Mouse (Mus musculus) bone marrow, adult 2 months (tissue): ENCODE measurements around the gene Prkci. TPM values are rescaled to one million over a fixed set of nuclear protein-coding genes. Genes with fewer than 3 reads are reported as not detected.

Source experiments
- H3K27ac ChIP-seq: fragments of 200-500 bp; 2 replicates; pipeline ENCODE4 v1.5.1; 2012; ENCODE audit warnings: low read depth, mild to moderate bottlenecking, control low read depth, inconsistent platforms, low read length; ENCODE audit not compliant: control insufficient read depth, poor library complexity, insufficient read depth
- H3K4me1 ChIP-seq: fragments of 200-500 bp; 2 replicates; pipeline ENCODE4 v1.6.1; 2011; ENCODE audit warnings: low read length; ENCODE audit not compliant: control insufficient read depth, insufficient read depth
- H3K4me3 ChIP-seq: fragments of 200-500 bp; replicated peaks from 2 replicates; pipeline ENCODE3; 2011; ENCODE audit warnings: mild to moderate bottlenecking, low read depth, low read length, control low read depth; ENCODE audit not compliant: control insufficient read depth
- CTCF ChIP-seq: fragments of 200-500 bp; IDR thresholded peaks from 2 replicates; pipeline ENCODE4 v1.5.1; 2011; ENCODE audit warnings: low read length, control low read depth; ENCODE audit not compliant: control insufficient read depth, insufficient read depth
- POLR2A ChIP-seq: fragments of 200-500 bp; IDR thresholded peaks from 2 replicates; pipeline ENCODE4 v1.6.1; 2011; ENCODE audit warnings: low read depth, mild to moderate bottlenecking, control low read depth, low read length, borderline replicate concordance; ENCODE audit not compliant: control insufficient read depth
- WGBS: fragments of 180-500 bp; shearing (Covaris S2); methylation state at CpG from one replicate; pipeline ENCODE4 v1.1.7; 2018; 5-methylcytosine and 5-hydroxymethylcytosine counted together
- polyA plus RNA-seq: library from polyadenylated mRNA; stranded (reverse); fragments of >200 nt; gene quantifications from 2 replicates; pipeline ENCODE4 v1.2.4, GENCODE M21; 2011; ENCODE audit warnings: low replicate concordance; ENCODE audit not compliant: missing spikeins, insufficient read depth, insufficient read length

The Prkci gene
- polyA plus RNA-seq, 1 experiment: 9.0 TPM

DNA sequence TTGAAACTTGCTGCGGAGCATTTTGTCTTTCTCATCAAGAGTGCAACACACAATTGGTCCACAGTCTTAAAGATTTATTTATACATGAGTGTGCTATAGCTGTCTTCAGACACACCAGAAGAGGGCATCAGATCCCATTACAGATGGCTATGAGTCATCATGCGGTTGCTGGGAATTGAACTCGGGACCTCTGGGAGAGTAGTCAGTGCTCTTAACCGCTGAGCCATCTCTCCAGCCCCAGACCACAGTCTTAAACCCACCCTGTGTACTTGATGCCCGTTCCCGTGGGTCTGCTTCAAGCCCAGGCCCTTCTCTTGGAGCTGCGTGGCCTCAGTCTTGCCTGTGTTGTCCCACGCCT is 65.2 kb downstream of the Prkci start:
- peak overlapping the region; percentile 45 for H3K27ac ChIP-seq
- peak overlapping the region; percentile 48 for H3K4me3 ChIP-seq
- TF ChIP-seq CTCF: no peak
- TF ChIP-seq POLR2A: no peak
- H3K4me1 ChIP-seq: peaks cover 1% of the 10 kb centered on the region
- 16% methylated on average over 8 of the region's 8 CpGs for WGBS

DNA sequence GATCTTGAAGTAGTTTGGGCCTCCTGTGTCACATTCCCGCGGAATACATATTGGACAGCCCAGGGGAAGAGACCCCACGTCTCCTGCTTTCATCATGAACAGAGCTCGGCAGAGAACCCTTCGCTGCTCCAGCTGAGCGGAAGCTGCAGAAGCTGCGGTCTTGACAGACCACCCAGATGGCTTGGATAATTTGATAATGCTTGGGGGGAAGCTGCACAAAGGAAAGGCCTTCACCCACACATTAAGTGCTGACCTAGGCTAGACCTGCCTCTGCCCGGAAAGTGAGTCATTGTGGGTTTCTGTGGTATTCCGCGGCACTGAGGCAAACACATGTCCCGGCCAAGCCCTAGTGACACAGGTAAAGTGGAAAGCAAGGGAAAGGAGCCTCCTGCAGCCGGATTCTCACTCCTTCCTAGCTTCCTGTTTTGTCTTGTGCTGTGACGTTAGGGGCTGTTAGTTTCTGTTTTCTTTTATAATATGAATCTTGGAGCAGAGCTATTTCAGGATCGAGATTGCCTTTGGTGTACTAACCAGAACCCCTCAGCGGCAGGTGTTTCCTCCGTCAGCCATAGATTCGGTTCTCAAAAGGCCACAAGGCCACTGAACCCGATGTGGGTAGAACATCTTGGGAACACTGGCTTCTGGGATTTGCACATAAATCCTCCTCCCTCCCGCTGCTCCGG is 65.7 kb downstream of the Prkci start:
- Histone ChIP-seq H3K4me3 (peak overlapping the region; percentile 48), H3K27ac (peak overlapping the region; percentile 45), H3K4me1 (peaks cover 1% of the 10 kb centered on the region)
- TF ChIP-seq CTCF (no peak), POLR2A (no peak)
- under 1% methylated on average over 20 of the region's 20 CpGs for WGBS

DNA sequence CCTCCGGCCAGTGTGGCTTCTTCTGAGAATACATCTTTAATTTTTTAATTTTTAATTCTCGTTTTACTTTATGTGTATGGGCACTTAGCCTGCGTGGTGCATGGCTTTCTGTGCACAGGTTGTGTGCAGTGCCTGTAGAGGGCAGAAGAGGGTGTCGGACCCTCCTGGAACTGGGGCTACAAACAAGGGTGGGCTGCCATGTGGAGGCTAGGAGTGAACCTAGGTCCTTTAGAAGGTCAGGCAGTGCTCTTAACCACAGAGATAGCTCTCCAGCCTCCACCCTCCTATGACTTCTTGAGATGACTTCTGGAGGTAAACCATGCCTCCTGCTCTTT is 66.2 kb downstream of the Prkci start:
- peak overlapping the region; percentile 48 for H3K4me3 ChIP-seq

DNA sequence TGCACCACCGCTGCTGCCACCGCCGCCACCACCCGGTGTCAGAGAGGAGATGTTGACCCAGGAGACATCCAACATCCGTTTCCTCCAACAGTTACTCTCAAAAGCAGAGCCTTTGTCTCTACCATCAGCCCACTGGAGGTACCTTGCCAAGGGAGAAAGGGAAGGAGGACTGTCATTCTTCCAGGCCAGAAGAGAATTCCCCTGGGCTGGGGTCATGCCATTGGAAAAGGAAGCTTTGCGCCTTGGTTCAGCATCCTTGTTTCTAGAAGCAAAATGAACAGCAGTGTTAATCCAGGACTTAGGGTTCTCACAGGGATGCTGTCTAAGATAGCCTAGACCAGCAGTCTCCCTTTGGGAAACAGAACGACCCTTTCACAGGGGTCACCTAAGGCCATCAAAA is 66.8 kb downstream of the Prkci start:
- TF ChIP-seq POLR2A (no peak), CTCF (no peak)
- 62% methylated on average over 7 of the region's 7 CpGs for WGBS
- Histone ChIP-seq H3K4me1 (peaks cover 1% of the 10 kb centered on the region; the same call in 1 of the 2 replicates), H3K4me3 (no peak overlapping the region), H3K27ac (no peak overlapping the region)

More for the DNA sequence above, 66.2 kb downstream of the Prkci start:
- Histone ChIP-seq H3K4me1 (peaks cover 1% of the 10 kb centered on the region; the same call in 1 of the 2 replicates), H3K27ac (peak overlapping the region; percentile 28; the same call in 1 of the 2 replicates)
- WGBS: 2% methylated on average over 4 of the region's 4 CpGs
- TF ChIP-seq POLR2A (no peak), CTCF (peak; percentile 56)

DNA sequence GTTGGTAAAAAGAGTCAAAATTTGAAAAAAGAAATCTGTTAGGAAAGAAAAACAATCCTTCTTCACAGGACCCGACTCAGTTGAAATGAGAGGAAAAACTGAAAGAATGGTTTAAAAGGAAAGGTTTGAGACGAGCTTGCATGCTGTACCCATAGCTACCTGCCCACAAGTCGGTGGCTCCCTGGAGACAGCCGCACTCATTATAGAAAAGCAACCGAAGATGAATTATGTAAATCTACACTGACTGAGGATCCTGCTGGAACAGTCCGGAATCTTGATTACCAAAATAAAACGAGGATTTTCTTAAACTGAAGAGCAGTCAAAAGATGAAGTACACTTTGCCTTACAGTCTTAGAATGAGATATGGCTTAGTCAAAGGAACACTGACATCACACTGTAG is 72.9 kb downstream of the Prkci start:
- 75% methylated on average over 7 of the region's 7 CpGs for WGBS
- H3K4me3 ChIP-seq: no peak overlapping the region
- TF ChIP-seq CTCF (no peak), POLR2A (no peak)
- no peaks in the 10 kb centered on the region for H3K4me1 ChIP-seq
- no peak overlapping the region for H3K27ac ChIP-seq

DNA sequence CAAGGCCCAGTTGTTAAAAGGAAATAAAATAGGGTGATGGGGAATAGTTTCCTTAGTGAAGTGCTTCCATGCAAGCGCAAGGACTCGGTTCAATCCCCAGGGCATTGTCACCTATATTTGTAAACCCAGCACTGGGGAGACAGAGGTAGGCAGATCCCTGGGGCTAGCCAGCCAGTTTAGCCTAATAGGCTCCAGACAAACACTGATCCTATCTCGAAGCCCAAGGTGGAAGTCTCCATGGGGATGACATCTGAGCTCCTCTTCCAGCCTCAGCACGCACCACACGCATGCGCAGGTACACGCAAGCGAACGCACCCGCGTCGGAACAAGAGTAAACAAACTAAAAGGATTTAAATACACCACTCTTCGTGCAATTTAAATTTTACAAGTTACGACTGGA is 76.3 kb downstream of the Prkci start:
- no peaks in the 10 kb centered on the region for H3K4me1 ChIP-seq
- no peak overlapping the region for H3K4me3 ChIP-seq
- 89% methylated on average over 14 of the region's 14 CpGs for WGBS
- no peak overlapping the region for H3K27ac ChIP-seq
- no peak for TF ChIP-seq POLR2A
- TF ChIP-seq CTCF: no peak

DNA sequence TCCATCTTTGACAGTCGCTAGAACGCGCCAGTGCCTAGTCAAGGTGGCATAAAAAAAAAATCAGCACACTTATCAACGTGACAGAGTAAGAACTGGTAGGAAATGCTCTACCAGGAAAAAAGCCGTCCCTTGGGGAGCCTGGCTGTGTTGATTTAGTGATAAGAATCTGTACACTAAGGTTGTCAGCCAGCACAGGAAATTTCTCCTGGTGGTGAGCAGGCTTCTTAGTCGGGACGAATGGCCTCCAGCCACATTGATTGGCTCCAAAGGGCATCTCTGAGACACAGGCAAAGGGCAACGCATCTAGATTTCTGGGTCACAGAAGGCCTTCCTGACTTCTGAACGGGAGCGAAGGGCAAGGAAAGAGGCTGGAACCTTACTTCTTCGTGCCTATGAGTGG is 80.3 kb downstream of the Prkci start:
- no peak for TF ChIP-seq CTCF
- TF ChIP-seq POLR2A: no peak
- Histone ChIP-seq H3K4me3 (no peak overlapping the region), H3K4me1 (no peaks in the 10 kb centered on the region), H3K27ac (no peak overlapping the region)
- 48% methylated on average over 11 of the region's 11 CpGs for WGBS

DNA sequence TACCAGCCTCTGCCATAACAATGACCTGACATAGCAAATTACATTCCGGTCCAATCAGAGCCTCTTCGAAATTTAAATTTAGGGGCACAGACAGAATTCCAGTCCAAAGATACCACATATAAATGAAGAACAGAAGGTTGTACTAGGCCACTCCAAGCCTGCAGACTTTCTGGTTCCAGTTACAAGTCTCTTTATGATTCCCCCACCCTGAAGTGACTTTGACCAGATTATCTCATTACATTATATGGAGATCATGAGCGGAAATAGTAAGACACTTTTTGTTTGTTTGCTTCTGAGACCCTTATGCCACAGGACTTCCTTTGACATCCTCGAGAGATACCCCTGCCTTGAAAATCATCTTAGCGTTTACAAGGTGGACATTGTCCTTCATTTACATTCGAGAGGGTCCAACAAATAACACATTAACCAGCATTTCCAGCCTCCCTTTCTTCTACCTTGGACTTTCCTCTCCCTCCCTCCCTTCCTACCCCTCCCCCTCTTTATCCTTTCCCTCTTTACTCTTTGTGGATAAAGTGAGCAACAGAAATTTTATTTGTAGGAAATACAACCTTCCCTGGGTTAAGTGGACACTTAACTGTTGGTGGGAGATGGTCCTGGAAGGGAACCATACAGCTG is 81.6 kb downstream of the Prkci start:
- Histone ChIP-seq H3K4me3 (no peak overlapping the region), H3K4me1 (no peaks in the 10 kb centered on the region)

More for the DNA sequence above, 81.6 kb downstream of the Prkci start:
- H3K27ac ChIP-seq: no peak overlapping the region
- TF ChIP-seq CTCF (no peak), POLR2A (no peak)
- WGBS: 82% methylated on average over 6 of the region's 6 CpGs
